Mouse (Mus musculus): Measurements from ENCODE around the gene Psme3. TPM values are rescaled to one million over a fixed set of nuclear protein-coding genes. Genes with fewer than 3 reads are reported as not detected.

Psme3 gene
- polyA plus RNA-seq, 1 experiment, result 103 TPM

DNA sequence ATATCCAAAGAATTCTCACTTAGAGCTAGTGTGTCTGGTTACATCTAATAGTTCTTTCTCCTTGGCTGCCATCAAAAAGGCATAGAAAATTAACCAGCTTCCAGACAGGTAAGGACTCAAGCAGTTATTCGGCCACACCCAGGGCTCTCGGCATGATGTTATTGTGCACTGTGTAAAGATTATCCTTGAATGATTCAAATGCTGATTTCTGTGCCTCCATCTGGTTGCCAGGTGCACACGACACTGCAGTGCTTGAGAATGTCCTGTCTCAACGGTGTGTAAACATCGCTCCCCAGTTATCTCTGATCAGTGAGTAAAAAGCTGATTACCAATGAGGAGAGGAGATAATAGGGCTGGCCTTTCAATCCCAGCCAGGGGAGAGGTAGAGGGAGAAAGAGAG, 8.3 kb upstream of the Psme3 start:
- WGBS, result 59% methylated on average over 5 of the region's 5 CpGs
- Histone ChIP-seq H3K27me3 (ENCODE audit: control insufficient read depth, insufficient read depth, low read length) (no peaks in the 10 kb centered on the region), H3K27ac (ENCODE audit: control insufficient read depth, insufficient read depth, low read length) (no peak overlapping the region), H3K36me3 (ENCODE audit: control insufficient read depth, insufficient read depth, low read length) (no peaks in the 10 kb centered on the region), H3K4me3 (ENCODE audit: control insufficient read depth, insufficient read depth, low read length) (no peak overlapping the region), H3K4me1 (replicated peaks; ENCODE audit: control insufficient read depth, insufficient read depth, low read length) (no peaks in the 10 kb centered on the region)
- DNase-seq, result no peak
- TF ChIP-seq CTCF (IDR thresholded peaks at IDR 0.05; ENCODE audit: borderline replicate concordance, control insufficient read depth, extremely low read depth, insufficient read depth, low read length, poor library complexity), result no peak
- TF ChIP-seq POLR2A (IDR thresholded peaks at IDR 0.05; ENCODE audit: control insufficient read depth, extremely low read depth, insufficient read depth, low read length, poor library complexity), result no peak

GRCm38 (mm10) chr11:101311083-101311482, 4.9 kb upstream of the Psme3 start:
- Histone ChIP-seq H3K27me3 (ENCODE audit: control insufficient read depth, insufficient read depth, low read length) (no peaks in the 10 kb centered on the region), H3K4me3 (ENCODE audit: control insufficient read depth, insufficient read depth, low read length) (no peak overlapping the region), H3K36me3 (ENCODE audit: control insufficient read depth, insufficient read depth, low read length) (no peaks in the 10 kb centered on the region), H3K27ac (ENCODE audit: control insufficient read depth, insufficient read depth, low read length) (no peak overlapping the region), H3K4me1 (replicated peaks; ENCODE audit: control insufficient read depth, insufficient read depth, low read length) (no peaks in the 10 kb centered on the region)
- 75% methylated on average over 3 of the region's 3 CpGs for WGBS
- DNase-seq, result no peak
- TF ChIP-seq CTCF (IDR thresholded peaks at IDR 0.05; ENCODE audit: borderline replicate concordance, control insufficient read depth, extremely low read depth, insufficient read depth, low read length, poor library complexity) (no peak), POLR2A (IDR thresholded peaks at IDR 0.05; ENCODE audit: control insufficient read depth, extremely low read depth, insufficient read depth, low read length, poor library complexity) (no peak)

DNA sequence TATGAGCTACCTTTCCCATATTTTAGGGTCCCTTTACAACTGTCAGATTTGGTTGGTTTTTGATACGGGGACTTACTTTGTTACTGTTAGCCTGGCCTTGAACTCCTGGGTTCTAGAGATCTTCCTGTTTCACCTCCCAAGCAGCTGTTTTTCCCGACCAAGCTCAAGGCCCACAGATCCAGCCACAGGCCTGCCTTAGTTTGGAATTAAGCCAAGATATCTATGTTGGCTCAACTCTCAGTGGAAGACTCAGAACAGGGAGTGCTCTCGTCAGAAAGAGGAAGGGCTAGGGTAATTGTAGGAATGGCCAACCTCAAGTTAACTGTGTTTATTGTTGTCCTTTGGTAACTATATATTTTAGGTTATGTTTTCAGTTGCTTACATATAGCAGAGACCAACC, 3.9 kb upstream of the Psme3 start:
- DNase-seq, result no peak
- no peaks in the 10 kb centered on the region for H3K27me3 ChIP-seq (ENCODE audit: control insufficient read depth, insufficient read depth, low read length)
- TF ChIP-seq POLR2A (IDR thresholded peaks at IDR 0.05; ENCODE audit: control insufficient read depth, extremely low read depth, insufficient read depth, low read length, poor library complexity) (no peak), CTCF (IDR thresholded peaks at IDR 0.05; ENCODE audit: borderline replicate concordance, control insufficient read depth, extremely low read depth, insufficient read depth, low read length, poor library complexity) (no peak)
- no peaks in the 10 kb centered on the region for H3K36me3 ChIP-seq (ENCODE audit: control insufficient read depth, insufficient read depth, low read length)
- no peak overlapping the region for H3K27ac ChIP-seq (ENCODE audit: control insufficient read depth, insufficient read depth, low read length)
- peaks cover 5% of the 10 kb centered on the region for H3K4me1 ChIP-seq (replicated peaks; ENCODE audit: control insufficient read depth, insufficient read depth, low read length)
- 67% methylated on average over 3 of the region's 3 CpGs for WGBS
- H3K4me3 ChIP-seq (ENCODE audit: control insufficient read depth, insufficient read depth, low read length), result no peak overlapping the region

DNA sequence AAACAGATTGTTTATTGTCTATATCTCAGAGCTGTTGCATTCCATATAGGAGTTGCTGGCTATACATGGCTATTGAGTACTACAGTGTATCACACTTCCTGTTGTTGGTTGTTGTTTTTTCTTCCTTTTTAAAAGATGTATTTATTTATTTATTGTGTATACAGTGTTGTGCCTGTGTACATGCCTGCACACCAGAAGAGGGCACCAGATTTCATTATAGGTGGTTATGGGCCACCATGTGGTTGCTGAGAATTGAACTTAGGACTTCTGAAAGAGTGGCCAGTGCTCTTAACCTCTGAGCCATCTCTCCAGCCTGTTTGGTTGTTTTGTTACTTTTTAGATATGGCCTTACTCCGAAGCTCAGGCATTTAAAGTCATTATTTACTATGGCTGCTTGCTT, 1.4 kb upstream of the Psme3 start:
- Histone ChIP-seq H3K36me3 (ENCODE audit: control insufficient read depth, insufficient read depth, low read length) (peaks cover 5% of the 10 kb centered on the region), H3K27me3 (ENCODE audit: control insufficient read depth, insufficient read depth, low read length) (no peaks in the 10 kb centered on the region), H3K4me1 (replicated peaks; ENCODE audit: control insufficient read depth, insufficient read depth, low read length) (peaks cover 5% of the 10 kb centered on the region), H3K27ac (ENCODE audit: control insufficient read depth, insufficient read depth, low read length) (no peak overlapping the region), H3K4me3 (ENCODE audit: control insufficient read depth, insufficient read depth, low read length) (no peak overlapping the region)
- TF ChIP-seq CTCF (IDR thresholded peaks at IDR 0.05; ENCODE audit: borderline replicate concordance, control insufficient read depth, extremely low read depth, insufficient read depth, low read length, poor library complexity) (no peak), POLR2A (IDR thresholded peaks at IDR 0.05; ENCODE audit: control insufficient read depth, extremely low read depth, insufficient read depth, low read length, poor library complexity) (no peak)
- 94% methylated on average over 1 of the region's 1 CpGs for WGBS
- no peak for DNase-seq

DNA sequence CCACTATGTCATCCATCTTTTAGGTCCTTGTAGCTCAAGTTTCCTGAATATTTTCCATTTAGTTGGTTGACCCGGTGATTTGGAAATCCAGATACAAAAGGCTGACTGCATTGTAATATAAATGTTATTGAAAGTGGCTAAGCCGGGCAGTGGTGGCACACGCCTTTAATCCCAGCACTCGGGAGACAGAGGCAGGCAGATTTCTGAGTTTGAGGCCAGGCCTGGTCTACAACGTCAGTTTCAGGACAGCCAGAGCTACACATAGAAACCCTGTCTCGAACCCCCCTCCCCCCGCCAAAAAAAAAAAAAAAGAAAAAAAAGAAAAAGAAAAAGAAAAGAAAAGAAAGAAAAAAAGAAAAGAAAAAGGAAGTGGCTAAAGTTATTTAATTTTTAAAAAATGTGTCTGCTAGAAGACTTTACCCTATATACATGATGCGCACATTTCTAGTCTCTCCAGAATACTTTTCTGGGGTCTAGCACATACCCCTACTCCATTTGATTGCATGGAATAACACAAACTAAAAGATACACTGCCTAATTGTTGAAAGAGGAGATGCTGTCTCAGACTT, 847 bp upstream of the Psme3 start:
- H3K4me3 ChIP-seq (ENCODE audit: control insufficient read depth, insufficient read depth, low read length), result no peak overlapping the region
- WGBS, result 94% methylated on average over 8 of the region's 8 CpGs
- DNase-seq, result no peak
- H3K4me1 ChIP-seq (replicated peaks; ENCODE audit: control insufficient read depth, insufficient read depth, low read length), result peaks cover 5% of the 10 kb centered on the region
- TF ChIP-seq POLR2A (IDR thresholded peaks at IDR 0.05; ENCODE audit: control insufficient read depth, extremely low read depth, insufficient read depth, low read length, poor library complexity) (no peak), CTCF (IDR thresholded peaks at IDR 0.05; ENCODE audit: borderline replicate concordance, control insufficient read depth, extremely low read depth, insufficient read depth, low read length, poor library complexity) (no peak)
- H3K27me3 ChIP-seq (ENCODE audit: control insufficient read depth, insufficient read depth, low read length), result no peaks in the 10 kb centered on the region
- H3K27ac ChIP-seq (ENCODE audit: control insufficient read depth, insufficient read depth, low read length), result no peak overlapping the region
- H3K36me3 ChIP-seq (ENCODE audit: control insufficient read depth, insufficient read depth, low read length), result peaks cover 11% of the 10 kb centered on the region

DNA sequence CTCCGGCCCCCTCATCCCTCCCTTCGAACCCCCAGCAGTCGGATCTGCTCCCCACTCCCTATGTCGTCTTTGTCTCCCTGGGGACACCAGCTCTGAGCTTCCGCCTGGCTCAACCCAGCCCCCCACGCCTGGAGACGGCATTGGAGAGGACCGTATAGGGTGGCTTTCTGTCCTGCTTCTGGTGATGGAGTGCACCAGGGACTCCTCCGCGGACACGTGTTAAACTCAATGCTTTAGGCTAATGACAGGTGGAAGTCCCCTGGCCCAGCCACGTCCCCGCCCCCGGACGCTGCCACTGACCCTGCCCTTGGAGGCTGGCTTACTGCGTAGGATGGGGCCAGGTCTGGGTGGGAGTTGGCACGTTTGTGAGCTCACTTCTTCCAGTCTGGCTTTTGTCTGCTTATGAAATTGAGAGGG, 496 bp downstream of the Psme3 start:
- no peak for DNase-seq
- under 1% methylated on average over 17 of the region's 17 CpGs for WGBS
- TF ChIP-seq POLR2A (IDR thresholded peaks at IDR 0.05; ENCODE audit: control insufficient read depth, extremely low read depth, insufficient read depth, low read length, poor library complexity) (no peak), CTCF (IDR thresholded peaks at IDR 0.05; ENCODE audit: borderline replicate concordance, control insufficient read depth, extremely low read depth, insufficient read depth, low read length, poor library complexity) (no peak)

GRCm38 (mm10) chr11:101323609-101324008, 7.6 kb downstream of the Psme3 start:
- 58% methylated on average over 4 of the region's 4 CpGs for WGBS
- H3K4me3 ChIP-seq (ENCODE audit: control insufficient read depth, insufficient read depth, low read length), result no peak overlapping the region
- no peak overlapping the region for H3K27ac ChIP-seq (ENCODE audit: control insufficient read depth, insufficient read depth, low read length)
- peaks cover 60% of the 10 kb centered on the region for H3K36me3 ChIP-seq (ENCODE audit: control insufficient read depth, insufficient read depth, low read length)
- H3K4me1 ChIP-seq (replicated peaks; ENCODE audit: control insufficient read depth, insufficient read depth, low read length), result no peaks in the 10 kb centered on the region
- TF ChIP-seq CTCF (IDR thresholded peaks at IDR 0.05; ENCODE audit: borderline replicate concordance, control insufficient read depth, extremely low read depth, insufficient read depth, low read length, poor library complexity) (peak; percentile 75; the same call in 1 of the 2 replicates), POLR2A (IDR thresholded peaks at IDR 0.05; ENCODE audit: control insufficient read depth, extremely low read depth, insufficient read depth, low read length, poor library complexity) (no peak)
- no peaks in the 10 kb centered on the region for H3K27me3 ChIP-seq (ENCODE audit: control insufficient read depth, insufficient read depth, low read length)
- peak; percentile 59 for DNase-seq

More for the DNA sequence above, 496 bp downstream of the Psme3 start:
- no peak overlapping the region for H3K27ac ChIP-seq (ENCODE audit: control insufficient read depth, insufficient read depth, low read length)
- H3K36me3 ChIP-seq (ENCODE audit: control insufficient read depth, insufficient read depth, low read length), result peaks cover 23% of the 10 kb centered on the region
- H3K4me1 ChIP-seq (replicated peaks; ENCODE audit: control insufficient read depth, insufficient read depth, low read length), result peaks cover 5% of the 10 kb centered on the region
- peak overlapping the region; percentile 93 for H3K4me3 ChIP-seq (ENCODE audit: control insufficient read depth, insufficient read depth, low read length)
- no peaks in the 10 kb centered on the region for H3K27me3 ChIP-seq (ENCODE audit: control insufficient read depth, insufficient read depth, low read length)
